Mouse (Mus musculus): ENCODE measurements around the gene Selenof. TPM values are rescaled to one million over a fixed set of nuclear protein-coding genes. Genes with fewer than 3 reads are reported as not detected.

Gene Selenof
- total RNA-seq (2021), result 100 to 1,000 TPM; 204 to 206 TPM
- long read RNA-seq, experiment 1, transcript Selenof-201 (5 exons, 1,514 nt), result major isoform, 87 of 92 reads
- long read RNA-seq, experiment 1, partial matches to known transcripts, result 0 of 92 reads
- long read RNA-seq, experiment 1, other reads (novel, unspliced or antisense), result 5 of 92 reads
- long read RNA-seq, experiment 2, transcript Selenof-201 (5 exons, 1,514 nt), result major isoform, 54 of 56 reads
- long read RNA-seq, experiment 2, partial matches to known transcripts, result 2 of 56 reads
- long read RNA-seq, experiment 2, other reads (novel, unspliced or antisense), result 0 of 56 reads

DNA sequence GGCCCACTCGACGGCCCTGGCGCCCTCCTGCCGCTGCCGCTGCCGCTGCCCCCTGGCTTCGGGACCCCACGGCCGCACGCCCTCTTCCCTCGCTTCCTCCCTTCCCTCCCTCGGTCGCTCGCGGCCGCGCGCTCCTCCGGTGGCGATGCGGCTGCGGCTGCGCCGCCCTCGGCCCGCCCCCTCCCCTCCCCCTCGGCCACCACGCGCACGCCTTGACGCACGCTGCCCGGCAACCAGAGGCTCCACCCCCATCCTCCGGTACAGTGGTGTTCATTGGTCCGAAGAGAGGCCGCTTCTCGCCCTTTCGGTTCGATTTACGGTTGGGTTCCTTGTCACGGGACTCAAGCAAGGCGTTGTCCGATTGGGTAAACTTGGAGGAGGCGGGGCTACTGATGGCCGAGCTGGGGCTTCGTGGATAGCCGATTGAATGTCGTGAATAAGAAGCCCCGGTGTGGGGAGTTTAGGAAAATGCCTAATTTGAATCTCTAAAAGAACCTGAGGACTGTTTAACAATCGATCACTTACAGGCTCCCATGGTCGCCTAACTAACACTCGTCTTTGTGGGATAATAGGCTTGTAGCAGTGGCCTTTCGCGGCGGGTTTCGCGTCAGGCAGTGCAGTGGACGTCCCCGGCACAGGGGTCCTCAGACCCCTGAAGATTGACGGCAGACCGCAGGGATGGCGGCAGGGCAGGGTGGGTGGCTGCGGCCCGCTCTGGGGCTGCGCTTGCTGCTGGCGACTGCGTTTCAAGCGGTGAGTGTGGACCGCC is at the start of gene Selenof, which contains the start of gene Hs2st1:
Selenof (plus strand) TSS at position 258 of the 769 bp plus-strand sequence.
Hs2st1 (minus strand) TSS at position 135 of the 769 bp plus-strand sequence.
- Histone ChIP-seq H3K4me3 (peak within 1 kb of the TSS; percentile 99), H3K27ac (peak within 1 kb of the TSS; percentile 100)
- peak; percentile 91 to 97 for DNase-seq (ENCODE audit: extremely low spot score in 1 of 2, low spot score in 2 of 2)
- intact Hi-C loops (cut with DNase I), result loop anchor here (1.0 to 5.0 kb wide), 3 partner anchors 47 to 150 kb away; partner anchors contain the start of gene Sh3glb1
- TF ChIP-seq CTCF (IDR thresholded peaks at IDR 0.05), result no peak; the same call in 1 of the 2 replicates

DNA sequence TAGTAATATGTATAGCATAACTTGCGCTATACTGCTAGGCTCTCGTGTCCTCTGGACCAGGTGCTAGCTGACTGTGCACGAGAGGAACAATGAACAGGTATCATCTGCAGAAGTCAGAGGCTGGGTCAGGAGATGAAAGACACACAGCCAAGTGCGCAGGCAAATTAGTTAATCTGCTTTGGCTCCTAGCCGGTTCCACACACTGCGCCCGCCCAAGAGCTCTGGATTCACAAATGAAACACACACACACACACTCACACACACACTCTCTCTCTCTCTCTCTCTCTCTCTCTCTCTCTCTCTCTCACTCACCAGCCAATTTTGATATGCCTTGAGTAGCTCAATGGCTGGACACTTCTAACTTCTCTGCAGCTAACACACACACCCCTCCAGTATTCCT is 42.2 kb upstream of the Selenof start:
- DNase-seq (ENCODE audit: extremely low spot score in 1 of 2, low spot score in 2 of 2), result no peak
- Histone ChIP-seq H3K27ac (no peak overlapping the region), H3K4me3 (no peak overlapping the region)
- intact Hi-C loops (cut with DNase I), result no loop called here
- no peak for TF ChIP-seq CTCF (IDR thresholded peaks at IDR 0.05)

DNA sequence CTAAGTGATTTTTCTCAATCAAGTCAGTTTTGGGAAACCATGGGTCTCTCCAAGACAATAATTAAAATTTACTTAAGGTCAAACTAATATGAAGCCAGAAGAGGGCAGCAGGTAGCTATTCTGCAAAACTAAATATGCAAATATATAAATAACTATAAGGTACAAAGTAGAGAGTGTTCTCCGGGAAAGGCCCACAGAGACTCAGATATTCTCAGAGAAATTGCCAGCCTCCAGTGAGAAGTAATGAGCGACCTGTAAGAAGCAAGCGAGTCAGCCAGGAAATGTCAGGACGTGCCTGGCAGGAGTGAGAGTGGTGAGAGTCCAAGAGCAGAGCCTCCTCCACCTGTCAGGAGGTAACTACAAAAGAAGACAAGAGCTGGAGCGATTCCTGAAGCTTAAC is 39.1 kb upstream of the Selenof start:
- Histone ChIP-seq H3K27ac (no peak overlapping the region), H3K4me3 (no peak overlapping the region)
- peak; percentile 49 for TF ChIP-seq CTCF (IDR thresholded peaks at IDR 0.05)
- intact Hi-C loops (cut with DNase I), result loop anchor here (2.0 kb wide), 1 partner anchor 86 kb away; no protein-coding TSS in a partner anchor
- DNase-seq (ENCODE audit: extremely low spot score in 1 of 2, low spot score in 2 of 2), result no peak

DNA sequence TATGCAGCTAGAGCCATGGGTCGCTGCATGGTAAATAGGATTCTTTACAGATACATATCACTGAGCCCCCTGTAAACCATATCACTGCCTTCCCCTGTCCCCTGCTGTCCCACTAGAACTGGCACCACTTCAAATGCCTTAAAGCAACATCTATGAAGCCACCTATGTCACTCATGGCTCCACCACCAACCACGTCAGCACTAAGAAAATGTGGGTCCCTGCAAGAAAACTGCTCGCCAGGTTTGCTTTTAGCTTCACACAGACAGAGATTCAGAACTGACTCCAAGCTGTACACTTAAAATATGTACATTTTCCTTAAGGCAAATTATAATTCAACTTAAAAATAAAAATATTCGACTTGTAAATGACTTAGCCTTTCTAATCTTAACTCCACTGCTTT is 35.0 kb upstream of the Selenof start:
- H3K4me3 ChIP-seq, result no peak overlapping the region
- no peak for TF ChIP-seq CTCF (IDR thresholded peaks at IDR 0.05)
- no peak for DNase-seq (ENCODE audit: extremely low spot score in 1 of 2, low spot score in 2 of 2)
- intact Hi-C loops (cut with DNase I), result no loop called here
- no peak overlapping the region for H3K27ac ChIP-seq

DNA sequence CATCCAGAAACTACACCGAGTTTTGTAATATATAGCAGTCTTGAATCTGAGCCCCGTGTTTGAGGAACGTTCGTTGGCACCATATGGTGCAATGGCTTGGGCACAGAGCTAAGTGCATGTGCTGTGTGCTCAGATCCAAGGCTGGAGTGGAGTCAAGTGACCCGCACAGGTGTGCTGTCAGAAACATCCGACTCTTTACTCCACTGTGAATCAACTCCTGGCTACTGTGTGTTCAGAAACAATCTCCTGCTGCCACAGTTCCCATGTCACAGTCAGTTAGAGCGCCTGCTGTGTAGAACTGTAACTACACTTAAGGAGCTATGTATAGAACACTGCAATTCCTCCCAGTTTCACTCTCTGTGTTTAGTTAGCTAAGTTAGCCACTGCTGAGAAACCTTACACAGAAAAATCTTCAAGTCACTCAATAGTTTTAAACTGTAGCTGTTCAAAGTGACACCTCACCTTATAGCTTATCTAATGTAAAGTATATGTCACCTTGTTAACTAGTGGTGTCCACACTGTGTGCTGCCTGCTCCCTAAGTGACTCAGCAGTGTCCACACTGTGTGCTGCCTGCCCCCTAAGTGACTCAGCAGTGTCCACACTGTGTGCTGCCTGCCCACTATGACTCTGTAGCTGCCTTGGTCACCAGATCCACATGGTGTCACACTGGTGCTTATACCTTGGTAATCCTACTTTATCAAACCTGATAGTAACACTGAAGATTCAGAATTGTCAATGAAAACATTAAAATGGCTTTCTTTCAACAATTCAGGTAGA is 32.8 kb upstream of the Selenof start:
- intact Hi-C loops (cut with DNase I), result no loop called here
- Histone ChIP-seq H3K27ac (no peak overlapping the region), H3K4me3 (no peak overlapping the region)
- no peak for DNase-seq (ENCODE audit: extremely low spot score in 1 of 2, low spot score in 2 of 2)
- TF ChIP-seq CTCF (IDR thresholded peaks at IDR 0.05), result no peak; the same call in 1 of the 2 replicates

DNA sequence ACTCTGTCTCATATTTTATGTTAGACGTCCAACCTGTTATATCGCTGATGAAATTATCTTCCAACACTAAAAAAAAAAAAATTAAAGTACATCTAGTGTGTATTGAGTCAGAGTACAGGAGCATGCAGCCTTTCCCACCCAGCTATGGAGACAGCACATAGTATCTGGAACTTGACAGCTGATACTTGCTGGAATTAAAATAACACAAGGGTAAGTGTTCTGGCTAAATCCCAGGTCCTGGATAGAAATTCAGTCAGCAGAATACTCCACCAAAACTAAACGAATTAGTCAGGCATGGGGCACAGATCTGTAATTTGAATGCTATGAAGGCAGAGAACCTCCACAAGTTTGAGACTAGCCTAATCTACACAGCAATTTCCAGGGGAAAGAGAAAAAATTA is 31.1 kb upstream of the Selenof start:
- intact Hi-C loops (cut with DNase I), result no loop called here
- H3K27ac ChIP-seq, result no peak overlapping the region
- TF ChIP-seq CTCF (IDR thresholded peaks at IDR 0.05), result no peak
- H3K4me3 ChIP-seq, result no peak overlapping the region
- DNase-seq (ENCODE audit: extremely low spot score in 1 of 2, low spot score in 2 of 2), result no peak

DNA sequence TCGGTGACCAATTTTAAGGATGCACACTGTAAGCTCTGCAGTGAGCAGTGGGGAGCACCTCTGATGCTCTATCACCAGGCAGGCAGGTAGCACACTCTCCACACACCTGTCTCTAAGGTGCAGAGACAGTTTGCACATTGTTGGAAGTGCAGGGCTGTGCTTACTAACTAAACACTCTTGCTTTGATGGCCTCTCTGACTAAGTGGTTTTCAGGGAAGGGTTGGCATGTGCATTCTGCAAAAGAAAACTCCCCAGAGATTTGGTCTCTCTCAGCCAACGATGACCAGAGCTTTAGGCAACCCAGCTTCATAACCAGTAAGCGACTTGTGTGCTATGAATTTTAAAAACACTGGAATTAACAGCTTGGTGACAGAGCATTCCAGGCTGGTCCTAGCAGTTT is 29.3 kb upstream of the Selenof start:
- intact Hi-C loops (cut with DNase I), result no loop called here
- no peak overlapping the region for H3K4me3 ChIP-seq
- H3K27ac ChIP-seq, result no peak overlapping the region
- TF ChIP-seq CTCF (IDR thresholded peaks at IDR 0.05), result no peak
- no peak for DNase-seq (ENCODE audit: extremely low spot score in 1 of 2, low spot score in 2 of 2)

DNA sequence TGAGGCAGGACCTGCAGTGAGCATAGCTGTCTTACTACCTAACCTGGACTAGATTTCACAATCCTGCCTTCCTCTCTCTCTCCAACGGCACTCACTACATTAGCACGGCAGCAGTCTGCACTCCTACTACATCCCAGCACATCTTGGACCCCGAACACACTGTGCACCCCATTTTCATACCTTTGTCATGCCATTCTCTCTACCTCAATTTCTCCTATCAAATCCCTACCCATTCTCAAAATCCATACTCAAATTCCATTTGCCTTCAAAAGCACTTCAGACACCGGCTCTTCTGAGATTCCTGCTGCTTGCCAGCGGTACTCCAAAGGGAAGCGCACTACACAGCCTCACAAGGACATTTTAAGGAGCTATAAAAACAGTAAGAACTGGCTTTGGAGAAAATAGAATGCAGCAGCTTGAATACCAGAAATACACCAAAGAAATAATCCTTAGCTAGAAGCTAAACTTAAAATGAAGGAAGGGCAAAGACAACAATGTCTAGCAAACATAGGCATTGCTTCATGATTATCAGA is 28.1 kb upstream of the Selenof start:
- intact Hi-C loops (cut with DNase I), result no loop called here
- Histone ChIP-seq H3K27ac (peak overlapping the region; percentile 55), H3K4me3 (no peak overlapping the region)
- no peak for DNase-seq (ENCODE audit: extremely low spot score in 1 of 2, low spot score in 2 of 2)
- no peak for TF ChIP-seq CTCF (IDR thresholded peaks at IDR 0.05)

DNA sequence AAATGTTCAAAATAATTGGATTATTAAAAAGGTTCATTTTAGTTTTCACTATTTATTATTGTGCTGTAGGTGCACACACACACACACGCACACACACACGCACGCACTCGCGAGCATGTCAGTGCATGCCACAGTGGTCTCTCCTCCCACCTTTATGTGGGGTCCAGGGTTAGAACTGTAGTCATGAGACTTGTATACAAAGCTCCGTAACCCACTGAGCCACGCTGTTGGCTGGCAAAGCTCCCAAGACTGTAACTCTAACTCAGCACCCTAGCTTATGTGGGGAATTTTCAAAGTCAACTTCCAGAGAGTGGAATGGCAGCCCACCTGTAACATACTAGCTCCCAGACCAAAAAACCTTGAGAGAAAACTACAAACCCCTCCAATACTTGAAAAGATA is 25.0 kb upstream of the Selenof start:
- TF ChIP-seq CTCF (IDR thresholded peaks at IDR 0.05), result no peak
- DNase-seq (ENCODE audit: extremely low spot score in 1 of 2, low spot score in 2 of 2), result no peak
- Histone ChIP-seq H3K4me3 (no peak overlapping the region), H3K27ac (no peak overlapping the region)
- intact Hi-C loops (cut with DNase I), result no loop called here

DNA sequence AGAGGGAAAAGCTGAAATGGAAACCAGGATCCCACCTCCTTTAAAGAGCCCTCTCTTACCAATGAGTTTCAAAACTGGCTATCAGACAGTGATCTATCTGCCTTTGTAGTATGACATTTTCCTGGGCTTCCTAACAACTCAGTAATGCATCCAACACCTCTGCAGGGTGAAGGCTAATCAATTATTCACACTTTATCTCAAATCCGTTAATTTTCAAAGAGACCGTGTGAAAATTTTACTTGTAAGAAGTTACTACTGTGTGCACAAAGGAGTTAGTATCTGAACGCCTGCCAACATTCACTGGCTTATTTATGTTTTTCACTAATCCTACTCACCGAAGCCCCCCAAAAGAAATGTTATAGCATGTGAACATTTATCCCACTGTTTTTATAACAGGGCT is 24.3 kb upstream of the Selenof start:
- H3K27ac ChIP-seq, result no peak overlapping the region

DNA sequence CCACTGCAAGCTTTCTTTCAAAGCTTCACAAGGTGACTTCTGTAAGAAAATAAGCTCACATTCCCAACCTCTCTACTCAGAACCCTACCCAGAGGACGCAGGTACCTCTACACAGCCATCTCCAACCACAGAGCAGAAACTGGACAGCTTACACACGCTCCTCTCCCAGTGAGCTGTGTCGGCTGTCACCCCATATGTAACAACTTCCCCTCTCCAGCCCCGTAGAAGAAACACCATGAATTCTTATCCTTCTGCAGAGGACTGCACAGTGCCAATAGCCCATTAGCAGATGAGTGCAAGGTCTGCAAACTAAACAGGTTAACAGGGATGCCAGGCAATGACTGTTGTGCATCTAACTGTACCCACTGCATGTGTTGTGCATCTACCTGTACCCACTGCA is 23.6 kb upstream of the Selenof start:
- no peak for TF ChIP-seq CTCF (IDR thresholded peaks at IDR 0.05)
- no peak overlapping the region for H3K27ac ChIP-seq

More for the DNA sequence above, 24.3 kb upstream of the Selenof start:
- no peak overlapping the region for H3K4me3 ChIP-seq
- intact Hi-C loops (cut with DNase I), result no loop called here
- DNase-seq (ENCODE audit: extremely low spot score in 1 of 2, low spot score in 2 of 2), result no peak
- no peak for TF ChIP-seq CTCF (IDR thresholded peaks at IDR 0.05)

More for the DNA sequence above, 23.6 kb upstream of the Selenof start:
- H3K4me3 ChIP-seq, result no peak overlapping the region
- no peak for DNase-seq (ENCODE audit: extremely low spot score in 1 of 2, low spot score in 2 of 2)
- intact Hi-C loops (cut with DNase I), result no loop called here

All from left cerebral cortex, adult 2 months (tissue).